Mouse (Mus musculus): ENCODE data around the gene Cdh26. TPM values are rescaled to one million over a fixed set of nuclear protein-coding genes. Genes with fewer than 3 reads are reported as not detected.

Cdh26 gene
- total and polyA plus RNA-seq, 3 experiments: not detected

- no peak overlapping the region for H3K4me3 ChIP-seq (ENCODE audit: low read depth, low read length)
- H3K9me3 ChIP-seq (replicated peaks): peaks cover 88% of the 10 kb centered on the region
- no peaks in the 10 kb centered on the region for H3K27me3 ChIP-seq (ENCODE audit: insufficient read depth, low read length)
- H3K4me1 ChIP-seq (ENCODE audit: insufficient read depth, low read depth, low read length): no peaks in the 10 kb centered on the region
- no peaks in the 10 kb centered on the region for H3K36me3 ChIP-seq (replicated peaks)
- no peak for DNase-seq (ENCODE audit: low spot score)
- no peak for TF ChIP-seq TAL1 (conservative IDR thresholded peaks at IDR 0.05; ENCODE audit: low read depth, low read length)
- no peak for TF ChIP-seq GATA2 (IDR thresholded peaks at IDR 0.05; ENCODE audit: borderline replicate concordance, low read depth, low read length)
- TF ChIP-seq GATA1 (IDR thresholded peaks at IDR 0.05; ENCODE audit: borderline replicate concordance, low read length): no peak
- no peak for TF ChIP-seq CTCF (IDR thresholded peaks at IDR 0.05; ENCODE audit: low read depth, low read length)
- TF ChIP-seq POLR2AphosphoS5 (IDR thresholded peaks at IDR 0.05; ENCODE audit: insufficient replicate concordance, low read depth, low read length): no peak
- no peak for ATAC-seq (ENCODE audit: extremely low read depth, insufficient number of reproducible peaks, low FRiP score, poor library complexity, severe bottlenecking)
Measured at GRCm38 (mm10) chr2:178536574-178536973, 106.2 kb downstream of the Cdh26 start.

Other genes starting within 250 kb of the Cdh26 start
- not detected in 2 replicates for gene Sycp2, start 22.8 kb upstream of the Cdh26 start, total RNA-seq (2014; fragmentation: Nextera tagmentation)
- gene Sycp2, start 22.8 kb upstream of the Cdh26 start, total RNA-seq (2017): not detected in 2 replicates
- not detected in 2 replicates for gene Sycp2, start 22.8 kb upstream of the Cdh26 start, polyA plus RNA-seq (2012)
- not detected in 2 replicates for gene Ppp1r3d, start 16.1 kb upstream of the Cdh26 start, total RNA-seq (2014; fragmentation: Nextera tagmentation)
- gene Ppp1r3d, start 16.1 kb upstream of the Cdh26 start, total RNA-seq (2017): 0.05 TPM in 1 of 2 replicates, not detected in the other
- not detected in 2 replicates for gene Ppp1r3d, start 16.1 kb upstream of the Cdh26 start, polyA plus RNA-seq (2012)
- not detected in 2 replicates for gene Fam217b, start 16.0 kb upstream of the Cdh26 start, total RNA-seq (2014; fragmentation: Nextera tagmentation)
- 0.05 and 0.06 TPM in 2 replicates for gene Fam217b, start 16.0 kb upstream of the Cdh26 start, total RNA-seq (2017)
- gene Fam217b, start 16.0 kb upstream of the Cdh26 start, polyA plus RNA-seq (2012): 0.01 TPM in 1 of 2 replicates, not detected in the other

All from G1E (cell line).